Mouse (Mus musculus): Measurements from ENCODE around the gene Ucp2. TPM values are rescaled to one million over a fixed set of nuclear protein-coding genes. Genes with fewer than 3 reads are reported as not detected.

The Ucp2 gene
- total RNA-seq, 2 experiments from 2014 or later, result 57.7 to 80.5 TPM

GRCm38 (mm10) chr7:100535831-100536230, 42.7 kb downstream of the Ucp2 start:
- intact Hi-C loops (cut with DNase I), result loop anchor here (10.0 kb wide), 1 partner anchor 49 kb away; no protein-coding TSS in a partner anchor
- DNase-seq (ENCODE audit: extremely low spot score in 1 of 2, low spot score in 2 of 2), result no peak

- intact Hi-C loops (cut with DNase I), result loop anchor here (10.0 kb wide), 1 partner anchor 48 kb away; no protein-coding TSS in a partner anchor
- peak; percentile 87 to 93 for DNase-seq (ENCODE audit: extremely low spot score in 1 of 2, low spot score in 2 of 2)
These were observed 43.8 kb downstream of the Ucp2 start, which contains the start of gene Coa4 for GRCm38 (mm10) chr7:100536804-100537518. Gene Coa4 (plus strand): TSS chr7:100537071.

GRCm38 (mm10) chr7:100537519-100537902, 44.4 kb downstream of the Ucp2 start:
- intact Hi-C loops (cut with DNase I), result loop anchor here (10.0 kb wide), 1 partner anchor 47 kb away; no protein-coding TSS in a partner anchor
- no peak for DNase-seq (ENCODE audit: extremely low spot score in 1 of 2, low spot score in 2 of 2)

GRCm38 (mm10) chr7:100539516-100539915, 46.4 kb downstream of the Ucp2 start:
- no peak for DNase-seq (ENCODE audit: extremely low spot score in 1 of 2, low spot score in 2 of 2)
- intact Hi-C loops (cut with DNase I), result loop anchor here (10.0 kb wide), 1 partner anchor 45 kb away; no protein-coding TSS in a partner anchor

- intact Hi-C loops (cut with DNase I), result no loop called here
These were observed 51.3 kb downstream of the Ucp2 start for GRCm38 (mm10) chr7:100544437-100544836.

GRCm38 (mm10) chr7:100547631-100548030, 54.5 kb downstream of the Ucp2 start:
- intact Hi-C loops (cut with DNase I), result no loop called here
- DNase-seq (ENCODE audit: extremely low spot score in 1 of 2, low spot score in 2 of 2), result no peak

More at GRCm38 (mm10) chr7:100544437-100544836, 51.3 kb downstream of the Ucp2 start:
- no peak for DNase-seq (ENCODE audit: extremely low spot score in 1 of 2, low spot score in 2 of 2)

GRCm38 (mm10) chr7:100549796-100550195, 56.7 kb downstream of the Ucp2 start:
- DNase-seq (ENCODE audit: extremely low spot score in 1 of 2, low spot score in 2 of 2), result no peak
- intact Hi-C loops (cut with DNase I), result loop anchor here (10.0 kb wide), 1 partner anchor 55 kb away; the partner anchor contains the start of genes Mrpl48 and Rab6a

GRCm38 (mm10) chr7:100550338-100551007, 57.3 kb downstream of the Ucp2 start:
- peak; percentile 32 to 51 for DNase-seq (ENCODE audit: extremely low spot score in 1 of 2, low spot score in 2 of 2)
- intact Hi-C loops (cut with DNase I), result loop anchor here (10.0 kb wide), 1 partner anchor 54 kb away; the partner anchor contains the start of genes Mrpl48 and Rab6a

Other genes starting within 250 kb of the Ucp2 start
- gene P4ha3, start 207.8 kb upstream of the Ucp2 start, total RNA-seq (2021), result 1 to 10 TPM; 7.0 to 7.1 TPM
- gene C2cd3, start 121.1 kb upstream of the Ucp2 start, total RNA-seq (2021), result 10 to 100 TPM; 12.4 to 15.2 TPM
- 100 to 1,000 TPM; 125 to 131 TPM for gene Ppme1, start 121.0 kb upstream of the Ucp2 start, total RNA-seq (2021)
- under 1 TPM; 0.69 to 0.79 TPM for gene Ucp3, start 20.3 kb upstream of the Ucp2 start, total RNA-seq (2021)
- gene Dnajb13, start 21.6 kb downstream of the Ucp2 start, total RNA-seq (2021), result under 1 TPM; 0.47 to 0.54 TPM
- gene Coa4, start 43.7 kb downstream of the Ucp2 start, total RNA-seq (2021), result 1 to 10 TPM; 7.8 to 9.0 TPM
- 100 to 1,000 TPM; 386 to 392 TPM for gene Rab6a, start 114.1 kb downstream of the Ucp2 start, total RNA-seq (2021)
- gene Mrpl48, start 115.0 kb downstream of the Ucp2 start, total RNA-seq (2021), result 10 to 100 TPM; 48.5 to 55.5 TPM
- 10 to 100 TPM; 27.2 to 30.9 TPM for gene Plekhb1, start 169.1 kb downstream of the Ucp2 start, total RNA-seq (2021)
- 100 to 1,000 TPM; 267 to 276 TPM for gene Fam168a, start 213.3 kb downstream of the Ucp2 start, total RNA-seq (2021)